25 mouse cellular contexts compared by ENCODE assay signal in the genomic region with DNA sequence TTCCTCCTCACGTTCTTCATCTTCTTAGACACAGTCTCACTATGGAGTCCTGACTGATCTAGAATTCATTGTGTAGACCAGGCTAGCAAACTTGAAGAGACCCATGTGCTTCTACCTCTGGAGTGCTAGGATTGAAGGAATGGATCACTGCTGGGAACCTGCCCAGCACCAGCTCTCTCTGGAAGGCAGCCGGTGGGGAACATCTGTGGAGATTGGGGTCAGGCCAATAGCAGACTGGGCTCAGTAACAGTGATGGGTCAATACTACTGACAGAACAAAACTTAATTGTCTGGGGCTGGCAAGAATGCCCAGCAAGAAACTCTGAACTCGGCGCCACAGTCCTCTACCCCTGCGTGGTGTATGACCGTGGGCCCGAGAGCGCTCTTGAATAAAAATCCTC.
"Had no signal": no experiment of that assay in that cellular context is flagged by ENCODE, and none has a peak within 500 bp of the region (broad histone marks: within the 10 kb centered on the region; RNA-seq: fewer than 3 reads in every experiment).

No protein-coding gene starts in this region.

- H3K4me3 ChIP-seq: heart, embryonic 13.5 days; heart, embryonic 15.5 days; hindbrain, embryonic 13.5 days; hindbrain, embryonic 15.5 days; kidney, embryonic 15.5 days; limb, embryonic 13.5 days; limb, embryonic 15.5 days; liver, embryonic 12.5 days had no signal

- H3K4me1 ChIP-seq: heart, embryonic 13.5 days; heart, embryonic 15.5 days; hindbrain, embryonic 13.5 days; hindbrain, embryonic 15.5 days; kidney, embryonic 15.5 days; limb, embryonic 15.5 days; liver, embryonic 12.5 days had no signal

- H3K9me3 ChIP-seq: heart, embryonic 13.5 days; heart, embryonic 15.5 days; hindbrain, embryonic 13.5 days; hindbrain, embryonic 15.5 days; kidney, embryonic 15.5 days; limb, embryonic 13.5 days; limb, embryonic 15.5 days; liver, embryonic 12.5 days had no signal

- H3K4me2 ChIP-seq: heart, embryonic 11.5 days; heart, embryonic 13.5 days; heart, embryonic 15.5 days; hindbrain, embryonic 13.5 days; hindbrain, embryonic 15.5 days; kidney, embryonic 15.5 days; limb, embryonic 13.5 days; limb, embryonic 15.5 days; liver, embryonic 12.5 days had no signal

- DNase-seq: heart, adult 18-20 months; heart, postnatal 14 days; heart, postnatal 36 days; kidney, adult 11 months; kidney, adult 2 months; kidney, adult 9 months; kidney, postnatal 14 days; kidney, postnatal 36 days; layer of hippocampus, adult 9-11 months; layer of hippocampus, postnatal 36 days; left cerebral cortex, postnatal 4 days; lung, adult 18-20 months had no signal

- H3K27me3 ChIP-seq: heart, embryonic 13.5 days; heart, embryonic 15.5 days; hindbrain, embryonic 13.5 days; hindbrain, embryonic 15.5 days; kidney, embryonic 15.5 days; limb, embryonic 13.5 days; limb, embryonic 15.5 days; liver, embryonic 12.5 days had no signal

- ATAC-seq: hindbrain, postnatal 0 days; intestine, embryonic 16.5 days; liver, embryonic 12.5 days had no signal

- H3K36me3 ChIP-seq: hindbrain, embryonic 13.5 days; hindbrain, embryonic 15.5 days had no signal

- H3K9ac ChIP-seq: heart, embryonic 13.5 days; heart, embryonic 15.5 days; hindbrain, embryonic 13.5 days; hindbrain, embryonic 15.5 days; kidney, embryonic 15.5 days; limb, embryonic 13.5 days; limb, embryonic 15.5 days; liver, embryonic 12.5 days; liver, embryonic 14.5 days had no signal

- H3K27ac ChIP-seq: heart, embryonic 13.5 days; heart, embryonic 15.5 days; hindbrain, embryonic 13.5 days; hindbrain, embryonic 15.5 days; hindbrain, postnatal 0 days; kidney, embryonic 15.5 days; kidney, postnatal 0 days; limb, embryonic 13.5 days; limb, embryonic 15.5 days; liver, embryonic 12.5 days; liver, embryonic 14.5 days had no signal
